Mouse (Mus musculus) forebrain, embryonic 12.5 days (tissue): Measurements from ENCODE around the gene Hspb9. TPM values are rescaled to one million over a fixed set of nuclear protein-coding genes. Genes with fewer than 3 reads are reported as not detected.
A peak's percentile ranks its signal among the peaks of the same experiment; 100 is the strongest.

Experiments used
- ATAC-seq: fragments of 200-750 bp; cut with Nextera tagmentation; 2 replicates; pipeline ENCODE4 v1.8.0; 2017; ENCODE audit warnings: moderate TSS enrichment; ENCODE audit not compliant: low FRiP score
- H3K27ac ChIP-seq: fragments of 300-500 bp; sonication (generic); 2 replicates; pipeline ENCODE4 v1.5.1; 2016; ENCODE audit warnings: mild to moderate bottlenecking
- H3K27me3 ChIP-seq: fragments of 300-500 bp; sonication (generic); 2 replicates; pipeline ENCODE4 v1.6.1; 2016; ENCODE audit warnings: mild to moderate bottlenecking
- H3K36me3 ChIP-seq: fragments of 300-500 bp; sonication (generic); replicated peaks from 2 replicates; pipeline ENCODE4 v1.6.1; 2016; ENCODE audit warnings: mild to moderate bottlenecking
- H3K4me1 ChIP-seq: fragments of 300-500 bp; sonication (generic); 2 replicates; pipeline ENCODE4 v1.6.1; 2016
- H3K4me2 ChIP-seq: fragments of 300-500 bp; sonication (generic); 2 replicates; pipeline ENCODE4 v1.6.1; 2016; ENCODE audit warnings: mild to moderate bottlenecking, moderate library complexity
- H3K4me3 ChIP-seq: fragments of 300-500 bp; sonication (generic); replicated peaks from 2 replicates; pipeline ENCODE4 v1.5.1; 2016; ENCODE audit warnings: mild to moderate bottlenecking
- H3K9ac ChIP-seq: fragments of 300-500 bp; sonication (generic); 2 replicates; pipeline ENCODE4 v1.6.1; 2016; ENCODE audit warnings: mild to moderate bottlenecking
- H3K9me3 ChIP-seq: fragments of 300-500 bp; sonication (generic); 2 replicates; pipeline ENCODE4 v1.6.1; 2016
- WGBS: fragments of 180-500 bp; shearing (Covaris S2); methylation state at CpG from one replicate; pipeline ENCODE4 v1.1.7; 2016; 5-methylcytosine and 5-hydroxymethylcytosine counted together
- polyA plus RNA-seq: library from polyadenylated mRNA; unstranded; fragments of >200 nt; fragmentation: Nextera tagmentation; extraction: Ambion mirVana; gene quantifications from 2 replicates; pipeline ENCODE4 v1.2.1, GENCODE M21; 2016

Hspb9 gene
- polyA plus RNA-seq = 0.52 TPM in 1 of 2 replicates, not detected in the other

GRCm38 (mm10) chr11:100713735-100714533 is at the start of gene Hspb9:
Gene Hspb9, plus strand, starts transcription at chr11:100713850.
- Histone ChIP-seq H3K36me3 (peaks cover 52% of the 10 kb centered on the region), H3K9me3 (no peaks in the 10 kb centered on the region), H3K4me1 (peaks cover 27% of the 10 kb centered on the region), H3K27me3 (no peaks in the 10 kb centered on the region; the same call in 1 of the 2 replicates), H3K4me2 (peak within 1 kb of the TSS; percentile 64), H3K4me3 (peak within 1 kb of the TSS; percentile 13), H3K27ac (0 out of 2 replicates have a peak within 1 kb of the TSS, but pooled peaks have one; percentile 36), H3K9ac (peak within 1 kb of the TSS; percentile 53)
- WGBS = 4% methylated on average over 38 of the region's 38 CpGs
- no peak for ATAC-seq

- Histone ChIP-seq H3K27me3 (peaks cover 25% of the 10 kb centered on the region), H3K4me1 (peaks cover 6% of the 10 kb centered on the region), H3K9me3 (no peaks in the 10 kb centered on the region), H3K36me3 (no peaks in the 10 kb centered on the region), H3K4me3 (no peak overlapping the region), H3K4me2 (no peak overlapping the region), H3K27ac (no peak overlapping the region), H3K9ac (no peak overlapping the region)
- ATAC-seq = no peak
- 73% methylated on average over 1 of the region's 1 CpGs for WGBS
These were observed 42.6 kb upstream of the Hspb9 start for GRCm38 (mm10) chr11:100671049-100671448.

- no peaks in the 10 kb centered on the region for H3K9me3 ChIP-seq
- H3K27ac ChIP-seq = no peak overlapping the region
- H3K27me3 ChIP-seq = peaks cover 25% of the 10 kb centered on the region
- WGBS = 88% methylated on average over 2 of the region's 2 CpGs
- H3K4me1 ChIP-seq = peaks cover 6% of the 10 kb centered on the region
- ATAC-seq = no peak
- H3K4me2 ChIP-seq = no peak overlapping the region
- no peaks in the 10 kb centered on the region for H3K36me3 ChIP-seq
- no peak overlapping the region for H3K9ac ChIP-seq
- no peak overlapping the region for H3K4me3 ChIP-seq
These were observed 41.7 kb upstream of the Hspb9 start for GRCm38 (mm10) chr11:100671956-100672355.

- peak overlapping the region; percentile 17; the same call in 1 of the 2 replicates for H3K9ac ChIP-seq
- H3K27ac ChIP-seq = no peak overlapping the region
- H3K4me1 ChIP-seq = peaks cover 16% of the 10 kb centered on the region
- H3K27me3 ChIP-seq = peaks cover 25% of the 10 kb centered on the region
- H3K9me3 ChIP-seq = no peaks in the 10 kb centered on the region
- H3K36me3 ChIP-seq = no peaks in the 10 kb centered on the region
- peak overlapping the region; percentile 10; the same call in 1 of the 2 replicates for H3K4me3 ChIP-seq
- 1% methylated on average over 23 of the region's 23 CpGs for WGBS
- no peak for ATAC-seq
- peak overlapping the region; percentile 45 for H3K4me2 ChIP-seq
These were observed 40.5 kb upstream of the Hspb9 start for GRCm38 (mm10) chr11:100673169-100673568.

- H3K9me3 ChIP-seq = no peaks in the 10 kb centered on the region
- H3K9ac ChIP-seq = no peak overlapping the region
- H3K27me3 ChIP-seq = peaks cover 12% of the 10 kb centered on the region
- H3K36me3 ChIP-seq = no peaks in the 10 kb centered on the region
- H3K4me2 ChIP-seq = no peak overlapping the region
- ATAC-seq = no peak
- no peak overlapping the region for H3K4me3 ChIP-seq
- H3K4me1 ChIP-seq = peaks cover 16% of the 10 kb centered on the region
- H3K27ac ChIP-seq = no peak overlapping the region
- 54% methylated on average over 7 of the region's 7 CpGs for WGBS
These were observed 35.8 kb upstream of the Hspb9 start for GRCm38 (mm10) chr11:100677810-100678209.

GRCm38 (mm10) chr11:100681826-100682225 is 31.8 kb upstream of the Hspb9 start:
- Histone ChIP-seq H3K9me3 (no peaks in the 10 kb centered on the region), H3K27ac (no peak overlapping the region), H3K4me2 (no peak overlapping the region), H3K4me1 (peaks cover 11% of the 10 kb centered on the region), H3K36me3 (no peaks in the 10 kb centered on the region), H3K9ac (no peak overlapping the region), H3K27me3 (peaks cover 5% of the 10 kb centered on the region; the same call in 1 of the 2 replicates), H3K4me3 (no peak overlapping the region)
- 79% methylated on average over 5 of the region's 5 CpGs for WGBS
- ATAC-seq = no peak

GRCm38 (mm10) chr11:100682526-100682925 is 31.1 kb upstream of the Hspb9 start:
- WGBS = 66% methylated on average over 5 of the region's 5 CpGs

GRCm38 (mm10) chr11:100684084-100684483 is 29.6 kb upstream of the Hspb9 start:
- H3K4me3 ChIP-seq = no peak overlapping the region
- H3K36me3 ChIP-seq = no peaks in the 10 kb centered on the region
- no peak overlapping the region for H3K27ac ChIP-seq
- 0 out of 2 replicates have a peak, but pooled peaks cover 10% of the 10 kb centered on the region for H3K27me3 ChIP-seq
- no peaks in the 10 kb centered on the region for H3K4me1 ChIP-seq
- H3K9me3 ChIP-seq = no peaks in the 10 kb centered on the region
- H3K4me2 ChIP-seq = no peak overlapping the region
- H3K9ac ChIP-seq = no peak overlapping the region
- ATAC-seq = no peak
- WGBS = 92% methylated on average over 2 of the region's 2 CpGs

More at GRCm38 (mm10) chr11:100682526-100682925, 31.1 kb upstream of the Hspb9 start:
- Histone ChIP-seq H3K36me3 (no peaks in the 10 kb centered on the region), H3K27ac (no peak overlapping the region), H3K4me2 (no peak overlapping the region), H3K9me3 (no peaks in the 10 kb centered on the region), H3K4me3 (no peak overlapping the region), H3K4me1 (peaks cover 7% of the 10 kb centered on the region), H3K27me3 (peaks cover 10% of the 10 kb centered on the region; the same call in 1 of the 2 replicates), H3K9ac (no peak overlapping the region)
- ATAC-seq = no peak

GRCm38 (mm10) chr11:100685371-100685770 is 28.3 kb upstream of the Hspb9 start:
- no peaks in the 10 kb centered on the region for H3K9me3 ChIP-seq
- H3K27ac ChIP-seq = no peak overlapping the region
- ATAC-seq = no peak
- H3K36me3 ChIP-seq = no peaks in the 10 kb centered on the region
- H3K27me3 ChIP-seq = peaks cover 6% of the 10 kb centered on the region
- H3K4me2 ChIP-seq = no peak overlapping the region
- H3K9ac ChIP-seq = no peak overlapping the region
- H3K4me3 ChIP-seq = no peak overlapping the region
- H3K4me1 ChIP-seq = no peaks in the 10 kb centered on the region
- WGBS = 92% methylated on average over 3 of the region's 3 CpGs

GRCm38 (mm10) chr11:100687265-100687664 is 26.4 kb upstream of the Hspb9 start:
- H3K27ac ChIP-seq = no peak overlapping the region
- peaks cover 6% of the 10 kb centered on the region for H3K4me1 ChIP-seq
- no peaks in the 10 kb centered on the region for H3K9me3 ChIP-seq
- H3K4me3 ChIP-seq = no peak overlapping the region
- WGBS = 88% methylated on average over 7 of the region's 7 CpGs
- no peak for ATAC-seq
- peaks cover 25% of the 10 kb centered on the region for H3K27me3 ChIP-seq
- H3K4me2 ChIP-seq = no peak overlapping the region
- no peak overlapping the region for H3K9ac ChIP-seq
- no peaks in the 10 kb centered on the region for H3K36me3 ChIP-seq

GRCm38 (mm10) chr11:100688443-100688842 is 25.2 kb upstream of the Hspb9 start:
- Histone ChIP-seq H3K4me2 (no peak overlapping the region), H3K27me3 (peaks cover 37% of the 10 kb centered on the region), H3K9me3 (no peaks in the 10 kb centered on the region), H3K9ac (no peak overlapping the region), H3K4me1 (peaks cover 12% of the 10 kb centered on the region), H3K27ac (no peak overlapping the region), H3K36me3 (no peaks in the 10 kb centered on the region), H3K4me3 (no peak overlapping the region)
- whole genome bisulfite sequencing = 73% methylated on average over 4 of the region's 4 CpGs
- ATAC-seq = no peak

- ATAC-seq = no peak
- Histone ChIP-seq H3K4me3 (no peak overlapping the region), H3K36me3 (no peaks in the 10 kb centered on the region), H3K27me3 (peaks cover 44% of the 10 kb centered on the region), H3K9ac (no peak overlapping the region), H3K9me3 (no peaks in the 10 kb centered on the region), H3K4me2 (no peak overlapping the region), H3K4me1 (peaks cover 12% of the 10 kb centered on the region), H3K27ac (no peak overlapping the region)
- WGBS = 70% methylated on average over 7 of the region's 7 CpGs
These were observed 23.3 kb upstream of the Hspb9 start for GRCm38 (mm10) chr11:100690389-100690788.
